Mouse (Mus musculus): ENCODE measurements around the gene Tnfrsf25.

DNA sequence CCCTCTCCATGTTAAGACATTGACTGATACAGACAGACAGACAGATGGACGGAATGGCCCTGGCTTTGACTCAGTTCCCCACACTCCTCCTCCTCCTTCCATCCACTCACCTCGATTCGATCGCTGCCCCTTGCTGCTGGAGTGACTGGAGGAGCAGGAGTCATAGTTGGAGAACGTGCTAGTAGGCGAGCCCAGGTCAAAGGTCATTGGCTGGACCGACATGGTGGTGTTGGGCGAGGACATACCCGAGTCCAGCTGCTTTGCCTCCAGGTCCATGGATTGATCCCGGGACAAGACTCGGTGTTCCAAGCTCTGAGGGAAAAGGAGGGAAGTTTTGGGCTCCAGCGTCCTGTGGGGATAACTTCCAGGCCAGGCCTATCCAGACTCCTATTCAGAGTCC lies 19.6 kb downstream of the Tnfrsf25 start:
- TF ChIP-seq POLR2A (IDR thresholded peaks at IDR 0.05; ENCODE audit: borderline replicate concordance, insufficient read depth, low read length) (no peak), CTCF (IDR thresholded peaks at IDR 0.05; ENCODE audit: borderline replicate concordance, insufficient read depth, low read depth, low read length) (no peak)

All from cerebellum, adult 2 months (tissue).